Mouse (Mus musculus) kidney, adult 2 months (tissue): ENCODE measurements at regions not wholly inside any gene's neighbourhood (a gene's known extent, or its start where the extent isn't known, plus 50 kb on each side); places are given as distances from the start of the nearest gene placed in this dataset.

Source experiments
- DNase-seq: peaks from one replicate; pipeline ENCODE4 v3.0.0; 2021
- H3K27ac ChIP-seq: fragments of 200-500 bp; 2 replicates; pipeline ENCODE4 v1.5.1; 2012; ENCODE audit warnings: low read depth, low read length, control low read depth, inconsistent platforms; ENCODE audit not compliant: insufficient read depth
- H3K27me3 ChIP-seq: fragments of 200-500 bp; replicated peaks from 2 replicates; pipeline ENCODE4 v1.6.1; 2012; ENCODE audit warnings: mild to moderate bottlenecking, moderate library complexity, low read length, inconsistent platforms; ENCODE audit not compliant: control insufficient read depth, insufficient read depth
- H3K36me3 ChIP-seq: fragments of 200-500 bp; 2 replicates; pipeline ENCODE4 v1.6.1; 2012; ENCODE audit warnings: mild to moderate bottlenecking, moderate library complexity, low read length, inconsistent platforms; ENCODE audit not compliant: control insufficient read depth, insufficient read depth
- H3K4me1 ChIP-seq: fragments of 200-500 bp; 2 replicates; pipeline ENCODE4 v1.6.1; 2011; ENCODE audit warnings: low read length; ENCODE audit not compliant: control insufficient read depth, insufficient read depth
- H3K4me3 ChIP-seq: fragments of 200-500 bp; 2 replicates; pipeline ENCODE4 v1.5.1; 2011; ENCODE audit warnings: mild to moderate bottlenecking, low read depth, low read length, control low read depth; ENCODE audit not compliant: insufficient read depth
- CTCF ChIP-seq: fragments of 200-500 bp; conservative IDR thresholded peaks from 2 replicates; pipeline ENCODE4 v1.5.1; 2011; ENCODE audit warnings: low read depth, mild to moderate bottlenecking, control low read depth, low read length, moderate library complexity, mixed read lengths; ENCODE audit not compliant: insufficient read depth, insufficient read length
- POLR2A ChIP-seq: fragments of 200-500 bp; IDR thresholded peaks from one replicate; pipeline ENCODE4 v1.6.1; 2011; ENCODE audit warnings: low read depth, low read length, control low read depth
- WGBS: fragments of 180-500 bp; shearing (Covaris S2); methylation state at CpG from one replicate; pipeline ENCODE4 v1.1.7; 2018; 5-methylcytosine and 5-hydroxymethylcytosine counted together

- DNase-seq = no peak
- no peak overlapping the region for H3K27ac ChIP-seq
- TF ChIP-seq POLR2A (no peak), CTCF (no peak)
- H3K4me1 ChIP-seq = no peaks in the 10 kb centered on the region
- no peaks in the 10 kb centered on the region for H3K36me3 ChIP-seq
- no peaks in the 10 kb centered on the region; the same call in 1 of the 2 replicates for H3K27me3 ChIP-seq
- H3K4me3 ChIP-seq = no peak overlapping the region
Observed at GRCm38 (mm10) chr12:94862720-94863119, 829.3 kb upstream of the Flrt2 start.

DNA sequence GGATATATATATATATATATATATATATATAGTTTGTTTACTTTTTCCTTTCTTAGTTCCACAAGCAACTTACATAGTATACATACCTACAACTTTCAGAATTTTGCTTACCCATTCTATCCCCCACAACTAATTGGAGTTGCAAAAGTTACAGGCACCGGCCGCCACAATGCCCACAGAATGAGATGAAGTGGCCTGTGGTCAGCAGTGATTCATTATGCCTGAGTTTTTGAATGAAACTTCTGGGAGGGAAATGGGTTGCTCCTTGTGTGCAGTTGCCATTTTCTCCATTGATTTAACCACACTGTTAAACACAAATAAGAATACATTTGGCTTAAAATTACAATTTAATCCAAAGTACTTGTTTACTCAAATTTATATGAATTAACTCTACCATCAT lies 781.2 kb upstream of the Flrt2 start:
- WGBS = 89% methylated on average over 2 of the region's 2 CpGs
- TF ChIP-seq CTCF (no peak), POLR2A (no peak)
- no peak overlapping the region for H3K4me3 ChIP-seq
- H3K27ac ChIP-seq = no peak overlapping the region
- H3K36me3 ChIP-seq = no peaks in the 10 kb centered on the region
- no peaks in the 10 kb centered on the region for H3K27me3 ChIP-seq
- DNase-seq = no peak
- no peaks in the 10 kb centered on the region for H3K4me1 ChIP-seq

DNA sequence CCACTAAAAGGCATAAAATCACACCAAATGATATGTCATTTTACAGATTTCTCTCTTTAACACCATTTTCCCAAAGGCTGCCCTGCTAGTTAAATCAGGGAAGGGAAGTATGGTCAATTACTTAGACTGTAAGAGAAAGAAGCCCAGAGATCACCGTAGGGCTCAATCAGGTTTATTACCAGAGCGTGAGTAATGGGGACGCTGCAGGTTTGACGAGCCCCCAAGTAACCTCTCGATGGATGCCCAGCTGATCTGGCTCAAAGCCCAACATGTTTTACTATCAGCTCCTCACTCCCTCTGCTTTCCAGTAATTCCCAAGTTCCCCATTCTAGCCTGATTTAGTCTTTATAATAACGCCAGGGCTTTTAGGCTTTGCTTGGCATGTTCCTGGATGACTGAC lies 749.0 kb upstream of the Flrt2 start:
- WGBS = 54% methylated on average over 6 of the region's 6 CpGs

More for the DNA sequence above, 749.0 kb upstream of the Flrt2 start:
- DNase-seq = no peak
- H3K27me3 ChIP-seq = no peaks in the 10 kb centered on the region
- H3K27ac ChIP-seq = no peak overlapping the region
- no peak overlapping the region for H3K4me3 ChIP-seq
- H3K36me3 ChIP-seq = no peaks in the 10 kb centered on the region
- TF ChIP-seq CTCF (no peak), POLR2A (no peak)
- no peaks in the 10 kb centered on the region for H3K4me1 ChIP-seq
